Mouse (Mus musculus) v-Abl transformed pro-B cells (cell line): ENCODE data around the gene Ppp3cb.

Experiments used
- in situ Hi-C, 2 experiments: fragments of 400-800 bp; cut with MboI; formaldehyde crosslinking; loops; one replicate each; pipeline ENCODE4 v1.15.1; 2025; ENCODE audit not compliant: unreplicated experiment in 2 of 2

Gene Ppp3cb

DNA sequence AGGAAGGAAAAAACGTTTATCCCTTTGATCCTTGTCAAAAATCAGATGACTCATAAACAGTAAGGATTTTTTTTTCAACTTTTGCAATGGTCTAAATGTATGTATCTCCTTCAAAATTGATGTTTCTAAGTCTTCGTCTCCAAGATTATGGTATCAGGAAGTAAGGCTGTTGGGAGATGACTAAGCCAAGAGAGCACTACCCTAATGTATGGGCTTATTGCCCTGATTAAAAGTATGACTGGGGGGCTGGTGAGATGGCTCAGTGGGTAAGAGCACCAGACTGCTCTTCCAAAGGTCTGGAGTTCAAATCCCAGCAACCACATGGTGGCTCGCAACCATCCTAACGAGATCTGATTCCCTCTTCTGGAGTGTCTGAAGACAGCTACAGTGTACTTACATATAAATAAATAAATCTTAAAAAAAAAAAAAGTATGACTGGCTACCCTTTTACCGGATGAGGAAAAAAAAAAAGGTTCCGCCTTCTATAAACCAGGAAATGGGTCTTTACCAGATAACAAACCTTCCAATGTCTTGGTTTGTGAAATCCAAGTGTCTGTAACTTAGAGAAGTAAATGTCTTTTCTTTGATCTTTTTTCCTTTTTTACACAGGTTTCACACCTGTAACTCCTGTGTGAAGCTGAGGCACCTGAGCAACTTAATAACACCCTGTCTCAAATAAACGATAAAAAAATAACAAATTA is 64.2 kb downstream of the Ppp3cb start:
- in situ Hi-C loops, result no loop called here

DNA sequence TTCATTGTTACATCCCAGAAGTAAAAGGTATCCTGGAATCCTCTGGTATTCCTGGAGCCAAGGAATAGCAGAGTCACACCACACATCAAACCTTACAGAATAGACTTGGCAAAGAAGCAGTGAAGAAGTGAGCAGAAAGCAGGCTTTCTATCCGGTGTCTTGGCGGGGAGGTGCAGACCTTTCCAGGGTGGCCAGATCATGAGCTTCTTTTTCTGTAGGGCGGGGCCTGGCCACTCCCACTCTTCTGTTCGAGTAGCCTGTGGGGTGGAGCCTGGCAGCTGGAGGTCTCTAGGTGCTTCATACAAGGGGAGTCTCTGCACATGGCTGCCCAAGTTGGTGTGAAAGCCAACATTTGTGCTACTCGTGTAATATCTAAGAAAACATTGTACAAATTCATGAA is 65.2 kb downstream of the Ppp3cb start:
- in situ Hi-C loops, result no loop called here

DNA sequence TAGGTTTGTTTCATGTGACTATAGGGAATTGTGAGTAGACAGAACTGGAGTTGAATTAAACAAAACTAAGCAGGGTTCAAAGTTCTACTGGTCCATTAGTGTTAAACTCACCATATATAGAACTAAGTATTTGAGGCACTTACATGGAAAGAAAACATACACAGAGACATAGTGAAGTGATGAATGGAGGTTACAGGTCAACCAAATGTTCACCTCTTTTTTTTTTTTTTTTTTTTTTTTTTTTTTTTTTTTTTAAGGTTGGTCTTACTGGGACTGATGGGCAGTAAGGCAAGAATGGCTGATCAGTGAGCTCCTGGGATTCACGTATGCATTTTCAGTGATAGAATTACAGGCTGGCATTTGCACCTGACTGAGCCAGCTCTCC is 66.2 kb downstream of the Ppp3cb start:
- in situ Hi-C loops, result no loop called here

DNA sequence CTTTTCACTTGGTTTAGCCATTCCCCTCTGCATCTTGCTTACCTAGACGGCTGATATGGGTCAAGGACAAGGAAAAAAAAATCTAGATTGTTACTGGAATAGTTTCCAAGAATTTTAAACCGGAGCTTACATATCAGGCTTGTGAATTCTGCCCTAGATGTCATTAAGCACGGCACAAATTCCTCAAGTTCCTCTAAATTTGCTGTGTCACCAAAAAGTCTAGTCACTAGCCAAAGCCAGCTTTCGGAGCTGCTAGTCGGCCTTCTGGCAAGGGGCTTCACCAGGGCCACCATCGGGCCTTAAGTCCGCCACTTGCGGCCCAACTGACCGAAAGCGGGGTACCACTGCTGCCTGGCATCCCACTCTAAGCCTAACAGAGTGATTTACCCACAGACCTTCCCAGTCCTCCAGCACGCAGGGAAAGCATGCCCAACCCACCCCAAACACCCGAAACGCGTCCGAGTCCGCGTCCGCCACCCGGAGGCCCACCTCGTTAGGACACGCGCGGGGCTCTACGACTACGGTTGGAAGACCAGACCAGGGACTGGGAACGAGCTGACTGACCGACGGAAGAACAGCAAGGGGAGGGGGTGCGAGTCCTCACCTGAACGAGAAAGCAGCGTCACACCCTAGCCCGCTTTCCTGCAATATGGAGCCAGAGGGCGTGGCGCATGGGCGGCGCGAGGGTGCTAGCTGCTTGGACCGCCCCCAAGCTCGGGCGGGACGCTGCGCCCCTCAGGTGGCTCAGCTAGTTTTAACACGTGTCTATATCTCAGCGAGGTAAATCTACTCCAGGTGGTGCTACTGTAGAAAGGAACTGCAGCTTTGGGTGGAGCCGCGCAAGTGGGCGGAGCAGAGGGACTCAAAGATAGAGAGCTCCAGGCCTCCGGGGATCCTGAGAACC is 66.8 kb downstream of the Ppp3cb start, which contains the start of gene Anxa7:
Anxa7 (minus strand) TSS at position 843 of the 904 bp plus-strand sequence.
- in situ Hi-C loops, result no loop called here

DNA sequence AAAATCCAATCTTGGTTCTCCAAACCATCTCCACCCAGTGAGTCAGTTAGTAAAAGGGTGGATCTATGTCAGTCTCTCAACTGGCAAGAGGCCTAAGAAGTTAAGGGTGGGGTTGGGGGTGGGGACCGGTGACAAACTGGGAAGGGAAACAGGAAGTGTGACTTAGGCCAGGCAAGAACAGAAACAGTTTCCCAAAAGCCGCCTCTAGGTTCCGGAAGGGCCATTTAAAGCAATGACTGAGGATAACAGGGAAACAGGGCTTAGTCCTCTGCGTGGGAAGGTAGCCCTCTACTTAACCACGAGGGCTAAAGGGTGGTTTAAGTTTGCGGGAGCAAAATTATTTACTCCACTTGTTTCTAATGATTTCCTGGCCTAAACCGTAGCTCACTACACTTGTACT is 67.6 kb downstream of the Ppp3cb start:
- in situ Hi-C loops, result no loop called here

DNA sequence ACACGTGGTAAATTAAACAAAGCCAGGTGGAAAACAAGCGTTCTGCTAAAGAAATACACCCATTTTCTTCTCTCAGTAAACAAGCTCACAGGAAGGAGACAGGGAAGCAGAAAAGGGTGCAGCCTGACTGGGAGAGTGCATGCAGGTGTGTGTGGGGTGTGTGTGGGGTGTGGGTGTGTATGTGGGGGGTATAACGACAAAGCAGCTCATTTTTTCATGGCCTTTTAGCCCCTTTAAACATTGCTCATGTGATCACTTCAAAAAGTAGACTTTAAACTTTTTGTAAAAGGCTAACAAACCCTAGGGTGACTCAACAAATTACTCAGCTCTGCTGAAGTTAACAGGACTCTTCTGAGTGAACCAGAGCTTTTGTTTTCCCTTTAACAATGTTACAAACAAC is 68.0 kb downstream of the Ppp3cb start:
- in situ Hi-C loops, result no loop called here

DNA sequence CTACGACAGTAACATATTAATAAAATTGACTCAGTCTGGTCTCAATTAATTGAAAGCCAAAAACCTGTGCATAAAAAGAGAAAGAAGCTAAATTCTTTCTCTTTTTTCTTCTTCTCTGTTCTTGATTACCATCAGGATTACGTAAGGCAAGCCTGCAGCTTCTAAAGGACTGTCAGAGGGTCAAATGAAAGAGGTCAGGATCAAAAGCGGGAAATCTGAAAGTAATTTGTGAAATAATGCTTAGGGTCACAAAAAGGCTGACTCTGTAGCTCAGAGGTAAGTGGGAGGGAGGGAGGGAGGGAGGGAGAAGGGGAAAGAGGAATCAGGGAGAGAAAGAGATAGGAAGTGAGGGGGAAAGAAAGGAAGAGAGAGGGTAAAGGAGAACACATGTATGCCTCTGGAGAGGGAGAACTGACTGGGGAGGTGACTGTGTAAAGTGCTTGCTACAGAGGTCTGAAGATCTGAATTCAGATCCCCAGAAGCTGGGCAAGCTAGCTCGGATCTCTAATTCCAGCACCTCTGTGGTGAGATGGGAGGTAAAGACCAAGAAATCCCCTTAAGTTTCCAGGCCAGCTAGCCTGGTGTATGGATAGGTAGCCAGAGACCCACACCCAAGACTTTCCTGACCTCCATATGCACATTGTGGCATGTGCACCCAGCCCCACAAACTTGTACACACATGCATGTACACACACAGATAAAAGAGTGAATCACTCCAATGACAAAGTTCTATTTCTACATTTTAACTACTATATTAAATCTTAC is 68.9 kb downstream of the Ppp3cb start:
- in situ Hi-C loops, result no loop called here

DNA sequence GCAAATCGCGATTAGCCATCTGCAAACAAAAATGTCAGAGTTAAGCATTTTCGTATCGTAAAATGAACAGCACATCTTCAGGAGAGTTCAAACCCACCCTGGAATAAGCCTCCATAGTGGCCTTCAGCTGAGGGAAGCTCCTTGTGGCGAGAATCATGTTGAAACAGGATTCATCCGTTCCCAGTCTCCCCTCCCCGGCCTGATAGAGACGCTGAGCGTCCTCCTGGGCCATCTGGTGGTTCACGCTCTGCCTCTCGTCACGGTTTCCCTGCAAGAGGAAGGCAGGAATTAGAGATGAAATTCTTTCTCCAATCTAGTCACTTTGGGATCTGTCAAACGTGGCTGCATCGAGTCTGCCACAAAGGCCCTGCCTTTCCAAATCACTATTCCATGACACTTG is 86.2 kb downstream of the Ppp3cb start:
- in situ Hi-C loops, result no loop called here

DNA sequence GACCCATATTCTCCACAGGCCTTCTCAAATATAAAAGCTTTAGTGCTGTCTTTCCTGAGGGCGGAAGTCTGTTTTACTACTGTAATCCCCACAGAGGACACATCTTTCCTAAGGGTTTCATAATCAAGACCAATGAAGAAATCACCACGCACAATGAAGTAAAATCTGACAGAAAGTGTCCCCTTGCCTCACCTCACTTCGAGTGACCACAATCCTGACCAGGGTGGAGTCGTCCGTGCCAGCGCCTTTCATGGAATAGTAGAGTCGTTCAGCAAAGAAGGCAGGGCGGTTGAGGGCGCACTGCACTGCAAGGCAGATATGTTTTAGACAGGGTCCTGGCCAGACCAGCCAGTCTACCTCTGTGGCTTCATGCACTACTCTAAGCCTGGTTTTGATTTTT is 88.0 kb downstream of the Ppp3cb start:
- in situ Hi-C loops, result no loop called here

DNA sequence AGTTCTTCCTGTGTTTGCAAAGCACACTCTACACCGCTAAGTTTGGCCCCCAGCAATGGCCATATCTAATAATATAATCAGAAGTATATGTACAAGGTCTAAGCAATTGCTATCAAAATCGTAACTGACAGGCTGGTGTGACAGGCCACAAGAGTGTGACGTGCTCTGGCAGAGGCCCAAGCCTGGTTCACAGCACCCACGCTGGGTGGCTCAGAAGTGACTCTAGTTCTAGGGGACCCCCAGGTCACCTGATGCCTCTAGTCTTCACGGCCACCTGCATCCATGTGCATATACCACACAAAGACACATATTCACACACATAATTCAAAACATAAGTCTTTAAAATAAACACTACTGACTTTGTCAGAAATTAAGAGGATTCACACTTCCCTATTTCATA is 93.4 kb downstream of the Ppp3cb start:
- in situ Hi-C loops, result no loop called here

DNA sequence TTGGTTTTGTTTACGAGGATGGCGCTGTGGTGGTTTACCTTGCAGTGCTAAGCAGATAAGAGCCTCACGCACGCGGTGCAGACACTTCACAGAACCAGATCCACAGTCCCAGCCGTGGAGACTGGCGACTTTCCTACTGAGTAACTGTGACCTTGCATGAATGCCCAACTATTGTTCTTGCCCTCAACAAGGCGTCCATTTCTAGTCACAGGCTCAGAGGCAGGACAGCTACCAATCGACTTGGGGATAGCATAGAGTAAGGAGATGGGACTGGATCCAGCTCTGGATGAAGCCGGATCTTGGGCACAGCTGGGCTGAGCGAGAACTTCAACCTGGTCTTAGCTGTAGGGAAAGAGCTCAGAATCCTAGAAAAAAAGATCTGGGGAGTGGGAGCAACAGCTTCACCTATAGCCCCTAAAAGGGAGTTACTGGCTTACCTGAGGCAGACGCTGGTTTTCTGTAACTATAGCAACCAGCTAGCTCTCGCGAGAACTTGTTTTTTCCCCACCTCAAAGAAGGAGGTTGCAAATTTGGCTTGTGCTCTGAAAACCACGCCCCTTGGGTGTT is 94.5 kb downstream of the Ppp3cb start, which contains the start of gene Cfap70:
Cfap70 (minus strand) TSS at position 462 of the 567 bp plus-strand sequence.
- in situ Hi-C loops, result no loop called here

DNA sequence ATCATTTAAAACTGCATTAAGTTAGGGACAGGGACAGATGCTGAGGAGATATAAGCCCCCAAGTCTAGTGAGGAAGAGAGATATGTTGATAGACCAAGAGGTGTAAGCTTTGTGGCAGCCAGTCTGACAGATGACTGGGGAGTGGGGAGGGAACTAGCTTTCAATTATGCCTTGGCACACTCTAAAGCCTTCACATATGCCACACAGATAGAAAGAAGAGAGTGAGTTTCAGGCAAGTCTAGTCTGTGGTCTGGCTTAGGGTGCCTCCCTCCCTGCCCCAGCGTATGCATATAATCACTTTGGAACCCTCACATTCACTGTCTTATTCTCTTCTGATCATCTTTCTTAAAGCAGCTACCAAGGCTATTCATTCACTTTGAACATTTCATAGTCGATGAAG is 95.1 kb downstream of the Ppp3cb start:
- in situ Hi-C loops, result no loop called here
